Mouse (Mus musculus): ENCODE measurements around the gene Efnb3.

GRCm38 (mm10) chr11:69605726-69606490 is 45.9 kb upstream of the Efnb3 start, which contains the start of gene Atp1b2:
- TF ChIP-seq POLR2A (IDR thresholded peaks at IDR 0.05; ENCODE audit: extremely low read depth, insufficient read depth, low read length) = peak; percentile 95
- TF ChIP-seq CTCF (IDR thresholded peaks at IDR 0.05; ENCODE audit: extremely low read depth, insufficient read depth, low read length) = no peak

All from cortical plate, adult 2 months (tissue).